Mouse (Mus musculus) forelimb bud, embryonic 11.5 days (tissue): ENCODE results near the gene Cep68.
"Not testable (repeated sequence)": the region's sequence is repeated elsewhere in the genome, so short reads cannot be mapped to it uniquely, and the experiment has no call there.

Source experiments
- DNase-seq: peaks from one replicate; pipeline ENCODE4 v3.0.0-alpha.2; 2012; ENCODE audit warnings: low read depth, low spot score

The Cep68 gene

DNA sequence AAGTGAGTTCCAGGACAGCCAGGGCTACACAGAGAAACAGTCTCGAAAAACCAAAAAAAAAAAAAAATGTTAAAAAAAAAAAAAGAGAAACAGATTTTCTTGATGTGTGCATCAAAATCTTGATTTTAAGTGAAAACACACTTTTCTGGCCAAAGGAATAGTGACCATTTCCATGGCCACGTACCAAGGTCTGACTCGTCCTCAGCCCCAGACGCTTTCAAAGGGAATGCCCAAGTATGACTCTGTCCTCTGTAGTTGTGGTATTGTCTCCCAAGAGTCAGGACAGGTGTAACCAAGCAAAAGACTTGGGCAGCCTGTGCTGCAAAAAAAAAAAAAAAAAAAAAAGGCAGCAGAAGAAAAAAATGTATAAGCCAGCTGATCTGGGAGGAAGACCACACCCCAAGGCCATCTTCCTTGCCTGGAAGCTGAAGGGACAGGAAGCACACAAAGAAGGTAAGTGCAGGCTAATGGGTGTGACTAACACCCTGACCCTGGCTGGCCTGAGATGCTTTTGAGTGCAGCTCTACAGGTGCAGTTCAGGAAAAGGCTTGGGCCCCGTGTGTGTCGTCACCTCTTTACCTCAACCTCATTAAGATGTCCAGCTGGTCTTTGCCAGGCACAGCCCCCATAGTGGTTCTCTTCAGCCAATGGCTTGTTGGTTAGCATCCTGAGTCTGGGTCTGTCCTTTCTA lies 6.7 kb downstream of the Cep68 start:
- no peak for DNase-seq

GRCm38 (mm10) chr11:20241311-20241710 lies 7.9 kb downstream of the Cep68 start:
- no peak for DNase-seq

GRCm38 (mm10) chr11:20240331-20240730 lies 8.9 kb downstream of the Cep68 start:
- no peak for DNase-seq

GRCm38 (mm10) chr11:20239279-20239861 lies 9.9 kb downstream of the Cep68 start:
- DNase-seq: no peak

GRCm38 (mm10) chr11:20237976-20238375 lies 11.3 kb downstream of the Cep68 start:
- DNase-seq: no peak

- DNase-seq: no peak
Measured at GRCm38 (mm10) chr11:20237018-20237417, 12.2 kb downstream of the Cep68 start.

GRCm38 (mm10) chr11:20234233-20234632 lies 15.0 kb downstream of the Cep68 start:
- no peak for DNase-seq

GRCm38 (mm10) chr11:20232016-20232755 lies 17.0 kb downstream of the Cep68 start:
- no peak for DNase-seq

DNA sequence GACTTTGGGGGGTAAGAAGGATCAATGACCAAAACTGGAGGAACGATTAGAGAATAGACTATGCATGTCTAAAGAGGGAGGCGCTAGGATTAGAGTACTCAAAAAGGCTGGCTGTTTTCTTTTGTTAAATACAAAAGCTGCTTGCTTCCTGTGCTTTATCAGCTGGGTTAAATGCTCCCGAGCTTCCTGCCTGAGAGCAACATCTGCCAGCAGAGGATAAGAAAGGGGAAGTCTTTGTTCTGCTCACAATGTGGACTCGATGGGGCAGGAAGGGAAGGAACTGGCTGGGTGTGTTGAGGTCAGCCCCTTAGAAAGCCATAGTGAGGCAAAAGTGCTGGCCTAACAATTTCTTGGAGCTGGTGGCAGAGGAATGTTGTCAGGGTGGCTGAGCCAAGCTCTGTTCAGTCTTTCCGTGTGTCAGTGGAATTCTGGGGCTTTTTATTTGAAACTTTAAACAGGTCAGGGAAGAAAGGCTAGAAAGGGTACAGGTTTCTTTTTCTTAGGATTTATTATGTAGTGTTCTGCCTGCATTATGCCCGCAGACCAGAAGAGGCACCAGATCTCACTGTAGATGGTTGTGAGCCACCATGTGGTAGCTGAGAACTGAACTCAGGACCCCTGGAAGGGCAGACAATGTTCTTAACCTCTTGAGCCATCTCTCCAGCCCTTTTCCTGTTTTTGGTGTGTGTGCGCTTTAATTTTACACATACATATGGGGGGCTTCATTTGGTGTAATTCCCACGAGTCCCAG lies 17.9 kb downstream of the Cep68 start:
- no peak for DNase-seq

DNA sequence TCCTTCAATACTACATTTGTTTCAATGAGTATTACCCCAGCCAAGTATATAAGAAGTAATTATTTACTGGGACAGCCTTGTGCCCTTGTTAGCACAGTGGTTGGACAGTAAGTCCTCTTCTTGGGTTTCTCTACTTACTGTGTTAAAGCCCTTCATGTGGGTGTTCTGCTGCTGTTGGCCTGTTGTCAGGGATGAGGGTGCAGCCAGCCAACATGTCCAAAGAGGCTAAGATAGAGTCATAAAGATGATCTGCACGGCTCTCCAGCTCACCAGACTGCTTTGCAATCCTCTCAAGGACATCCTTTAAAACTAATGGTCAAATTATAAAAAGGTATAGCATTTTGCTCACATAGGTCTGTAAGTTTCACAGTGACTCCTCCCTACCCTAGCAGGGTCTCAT lies 18.9 kb downstream of the Cep68 start:
- no peak for DNase-seq

DNA sequence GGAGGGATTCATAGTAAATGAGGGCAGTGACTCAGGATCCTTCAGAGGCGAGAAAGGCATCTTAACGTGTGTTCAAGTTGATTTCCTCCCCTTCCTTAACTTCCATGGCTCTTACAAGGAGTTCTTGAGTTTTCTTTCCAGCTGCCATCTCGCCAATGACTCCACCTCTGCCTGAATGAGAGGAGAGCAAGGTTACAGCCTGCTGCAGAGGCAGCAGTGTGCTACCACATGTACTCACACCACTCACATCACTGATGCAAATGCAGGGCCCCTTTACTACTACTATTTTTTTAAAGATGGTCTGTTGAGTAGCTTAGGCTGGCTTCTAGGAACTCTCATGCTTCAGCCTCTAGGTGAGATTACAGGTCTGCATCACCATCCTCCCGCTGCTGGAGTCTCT lies 19.9 kb downstream of the Cep68 start:
- DNase-seq: no peak

GRCm38 (mm10) chr11:20228666-20229065 lies 20.6 kb downstream of the Cep68 start:
- DNase-seq: no peak

- no peak for DNase-seq
Measured at GRCm38 (mm10) chr11:20225938-20226337, 23.3 kb downstream of the Cep68 start.

DNA sequence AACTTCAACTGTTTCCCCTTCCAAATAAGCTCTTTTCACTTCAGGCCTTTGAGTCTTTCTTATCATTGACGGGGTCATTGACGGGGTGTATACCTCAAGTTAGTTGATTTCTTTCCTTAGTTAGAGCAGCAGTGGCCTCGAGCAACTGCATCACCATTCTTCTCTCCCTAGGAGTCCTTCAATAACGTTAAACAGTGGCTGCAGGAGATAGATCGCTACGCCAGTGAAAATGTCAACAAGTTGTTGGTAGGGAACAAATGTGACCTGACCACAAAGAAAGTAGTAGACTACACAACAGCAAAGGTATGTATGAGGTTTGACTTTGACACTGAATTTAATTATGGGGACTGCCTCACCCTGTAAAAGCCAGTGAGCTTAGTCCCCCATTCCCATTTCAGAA lies 25.0 kb downstream of the Cep68 start:
- DNase-seq: no peak

DNA sequence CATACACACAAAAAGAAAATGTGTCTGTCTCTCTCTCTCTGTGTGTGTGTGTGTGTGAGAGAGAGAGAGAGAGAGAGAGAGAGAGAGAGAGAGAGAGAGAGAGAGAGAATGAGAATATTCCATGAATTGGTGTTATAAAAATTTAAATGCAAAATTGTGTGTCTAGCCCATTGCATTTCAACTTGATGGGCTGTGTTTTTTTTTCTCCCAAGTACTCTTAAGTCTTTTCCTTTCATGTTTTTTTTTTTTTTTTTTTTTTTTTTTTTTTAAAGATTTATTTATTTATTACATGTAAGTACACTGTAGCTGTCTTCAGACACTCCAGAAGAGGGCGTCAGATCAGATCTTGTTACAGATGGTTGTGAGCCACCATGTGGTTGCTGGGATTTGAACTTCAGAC lies 27.6 kb downstream of the Cep68 start:
- DNase-seq: not testable (repeated sequence)

DNA sequence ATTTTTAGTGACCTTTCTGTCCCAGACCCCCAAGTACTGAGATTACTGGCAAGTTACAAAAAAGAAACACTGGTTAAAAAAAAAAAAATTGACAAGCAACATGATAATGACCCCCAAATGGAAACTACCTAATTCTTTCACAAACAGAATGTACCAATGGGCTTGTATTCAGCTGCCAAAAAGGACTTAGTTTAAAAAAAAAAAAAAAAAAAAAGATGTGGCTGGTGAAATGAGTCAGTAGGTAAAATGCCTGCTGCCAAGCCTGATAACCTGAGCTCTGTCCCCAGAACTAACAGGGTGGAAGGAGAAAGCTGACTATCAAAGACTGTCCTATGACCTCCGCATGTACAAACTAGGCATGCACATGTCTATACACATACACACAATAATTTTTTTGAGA lies 32.0 kb downstream of the Cep68 start:
- DNase-seq: no peak

GRCm38 (mm10) chr11:20216415-20216814 lies 32.8 kb downstream of the Cep68 start:
- no peak for DNase-seq

DNA sequence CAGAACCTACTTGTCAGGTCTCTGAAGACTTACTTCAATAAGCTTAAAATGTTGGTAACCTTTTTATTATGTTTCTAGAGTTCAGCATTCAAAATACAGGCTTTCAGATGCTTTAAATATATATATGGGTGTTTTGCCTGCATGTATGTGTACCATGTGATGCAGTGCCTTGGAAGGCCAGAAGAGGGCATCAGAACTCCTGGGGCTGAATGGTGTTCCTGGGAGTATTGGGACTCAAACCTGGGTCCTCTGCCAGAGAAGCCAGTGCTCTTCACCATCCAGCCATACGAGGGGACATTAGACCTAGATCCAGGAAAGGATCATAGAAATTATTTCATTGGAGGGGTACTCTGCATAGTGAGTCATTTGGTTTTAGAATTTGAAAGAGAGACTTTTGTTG lies 34.5 kb downstream of the Cep68 start:
- no peak for DNase-seq

DNA sequence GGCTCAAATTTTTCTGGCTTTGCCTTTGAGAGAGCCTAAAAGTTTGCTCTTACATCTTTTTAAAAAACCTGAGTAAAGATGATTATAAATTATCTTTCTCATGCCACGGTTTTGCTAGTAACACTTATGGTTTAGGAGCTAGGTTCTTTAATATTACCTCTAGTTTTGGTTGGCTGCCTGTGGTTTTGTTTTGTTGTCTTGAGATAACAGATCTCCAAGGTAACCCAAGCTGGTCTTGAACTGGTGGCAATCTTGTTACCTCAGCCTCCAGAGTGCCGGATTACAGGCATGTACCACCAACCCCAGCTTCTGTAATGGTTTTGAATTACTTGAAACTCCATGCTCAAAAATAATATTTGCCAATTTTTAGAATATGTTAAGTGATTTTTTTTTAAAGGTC lies 37.4 kb downstream of the Cep68 start:
- no peak for DNase-seq

GRCm38 (mm10) chr11:20207589-20207988 lies 41.6 kb downstream of the Cep68 start:
- DNase-seq: no peak

GRCm38 (mm10) chr11:20206626-20207223 lies 42.5 kb downstream of the Cep68 start:
- DNase-seq: no peak

- no peak for DNase-seq
Measured at GRCm38 (mm10) chr11:20205538-20205937, 43.7 kb downstream of the Cep68 start.
